ENCODE assay signal across 10 mouse cellular contexts in the genomic region with DNA sequence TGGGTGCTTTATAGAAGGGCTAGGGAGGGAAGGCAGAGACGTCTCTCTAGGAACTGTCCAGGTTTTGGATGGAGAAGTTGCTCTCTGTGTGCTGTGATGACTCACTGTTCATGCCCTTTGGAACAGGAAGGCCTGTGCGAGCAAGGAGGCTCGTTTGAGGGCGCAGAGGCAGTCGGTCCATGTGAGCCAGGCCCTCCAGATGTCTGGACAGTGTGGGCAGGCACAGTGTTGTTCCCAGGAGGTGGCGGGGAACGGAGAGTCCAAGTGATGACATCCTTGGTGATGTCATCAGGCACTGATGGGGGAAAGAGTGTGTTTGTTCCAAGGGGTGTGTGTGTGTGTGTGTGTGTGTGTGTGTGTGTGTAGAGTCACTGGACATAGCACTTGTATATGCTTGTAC.
A peak's percentile ranks its signal among the peaks of the same experiment; 100 is the strongest.
DNase-seq lines count a peak whose midpoint lies in the region; ATAC-seq lines count a peak whose summit lies in the region.
"Had no signal": no experiment of that assay in that cellular context is flagged by ENCODE, and none has a peak within 500 bp of the region (broad histone marks: within the 10 kb centered on the region; RNA-seq: fewer than 3 reads in every experiment).

No protein-coding gene starts in this region.

- peaks cover 5% of the 10 kb centered on the region for H3K4me1 ChIP-seq in midbrain, embryonic 16.5 days (ENCODE audit: control insufficient read depth, insufficient read depth, low read length)
- peaks cover 56% of the 10 kb centered on the region for H3K4me1 ChIP-seq in midbrain, embryonic 13.5 days (replicated peaks)
- peaks cover 56% of the 10 kb centered on the region for H3K4me1 ChIP-seq in intestine, embryonic 15.5 days (replicated peaks)
- peaks cover 34% of the 10 kb centered on the region for H3K4me1 ChIP-seq in stomach, embryonic 16.5 days (ENCODE audit: control insufficient read depth, insufficient read depth, low read length)

- DNase-seq in heart, adult 11 months, result peak; percentile 98
- DNase-seq in kidney, adult 9 months, result no peak
- no peak for DNase-seq in cerebellum, adult 11 months
- DNase-seq: spleen, adult 18-20 months had no signal

- no peaks in the 10 kb centered on the region for H3K9me3 ChIP-seq in midbrain, embryonic 16.5 days (replicated peaks; ENCODE audit: control insufficient read depth, low read length, poor library complexity, severe bottlenecking)
- H3K9me3 ChIP-seq in midbrain, embryonic 13.5 days, result no peaks in the 10 kb centered on the region
- no peaks in the 10 kb centered on the region for H3K9me3 ChIP-seq in intestine, embryonic 15.5 days
- H3K9me3 ChIP-seq in stomach, embryonic 16.5 days (replicated peaks; ENCODE audit: control insufficient read depth, low read length), result no peaks in the 10 kb centered on the region

- no peak overlapping the region for H3K4me2 ChIP-seq in midbrain, embryonic 16.5 days (ENCODE audit: low read length)
- H3K4me2 ChIP-seq in midbrain, embryonic 13.5 days (replicated peaks), result no peak overlapping the region
- no peak overlapping the region for H3K4me2 ChIP-seq in intestine, embryonic 15.5 days (replicated peaks)
- no peak overlapping the region for H3K4me2 ChIP-seq in stomach, embryonic 16.5 days (ENCODE audit: low read depth, low read length)

- H3K9ac ChIP-seq in midbrain, embryonic 16.5 days (ENCODE audit: low read depth, low read length), result no peak overlapping the region
- no peak overlapping the region for H3K9ac ChIP-seq in midbrain, embryonic 13.5 days (replicated peaks)
- no peak overlapping the region for H3K9ac ChIP-seq in intestine, embryonic 15.5 days
- H3K9ac ChIP-seq in stomach, embryonic 16.5 days (ENCODE audit: low read length), result no peak overlapping the region

- H3K27me3 ChIP-seq in midbrain, embryonic 16.5 days (ENCODE audit: control insufficient read depth, insufficient read depth, low read depth, low read length), result no peaks in the 10 kb centered on the region
- no peaks in the 10 kb centered on the region for H3K27me3 ChIP-seq in midbrain, embryonic 13.5 days
- H3K27me3 ChIP-seq in intestine, embryonic 15.5 days (replicated peaks), result no peaks in the 10 kb centered on the region
- H3K27me3 ChIP-seq in stomach, embryonic 16.5 days (ENCODE audit: control insufficient read depth, insufficient read depth, low read length), result no peaks in the 10 kb centered on the region

- no peaks in the 10 kb centered on the region for H3K36me3 ChIP-seq in midbrain, embryonic 16.5 days (ENCODE audit: control insufficient read depth, insufficient read depth, low read length)
- H3K36me3 ChIP-seq in midbrain, embryonic 13.5 days, result peaks cover 7% of the 10 kb centered on the region; the same call in 1 of the 2 replicates
- no peaks in the 10 kb centered on the region for H3K36me3 ChIP-seq in intestine, embryonic 15.5 days
- H3K36me3 ChIP-seq in stomach, embryonic 16.5 days (ENCODE audit: control insufficient read depth, insufficient read depth, low read length), result no peaks in the 10 kb centered on the region

- H3K27ac ChIP-seq in midbrain, embryonic 16.5 days (ENCODE audit: low read length), result no peak overlapping the region
- no peak overlapping the region for H3K27ac ChIP-seq in midbrain, embryonic 13.5 days
- H3K27ac ChIP-seq in intestine, embryonic 15.5 days, result no peak overlapping the region
- H3K27ac ChIP-seq in stomach, embryonic 16.5 days (ENCODE audit: low read length), result no peak overlapping the region
- H3K27ac ChIP-seq: macrophage had no signal

- H3K4me3 ChIP-seq in midbrain, embryonic 16.5 days (ENCODE audit: low read depth, low read length), result no peak overlapping the region
- H3K4me3 ChIP-seq in midbrain, embryonic 13.5 days (replicated peaks), result no peak overlapping the region
- H3K4me3 ChIP-seq in intestine, embryonic 15.5 days (replicated peaks), result no peak overlapping the region
- no peak overlapping the region for H3K4me3 ChIP-seq in stomach, embryonic 16.5 days (replicated peaks; ENCODE audit: low read length)

- 86% methylated on average over 7 of the region's 7 CpGs for WGBS in midbrain, embryonic 16.5 days
- WGBS in midbrain, embryonic 13.5 days, result 82% methylated on average over 7 of the region's 7 CpGs
- 39% methylated on average over 7 of the region's 7 CpGs for WGBS in intestine, embryonic 15.5 days
- WGBS in stomach, embryonic 16.5 days, result 53% methylated on average over 7 of the region's 7 CpGs

- ATAC-seq in midbrain, embryonic 16.5 days, result peak; percentile 37; the same call in 1 of the 2 replicates
- no peak for ATAC-seq in midbrain, embryonic 13.5 days
- peak; percentile 85 for ATAC-seq in intestine, embryonic 15.5 days
- 0 out of 2 replicates have a peak, but pooled peaks have one; percentile 56 for ATAC-seq in stomach, embryonic 16.5 days (ENCODE audit: insufficient read depth, low FRiP score)
- ATAC-seq in activated CD4-positive, CD25-positive, alpha-beta regulatory T cell, adult 4 months, result no peak

Comparison
In these comparisons a context has a peak if more than half of its experiments do, and no peak if none do; other contexts are left out.
1. ATAC-seq: peak in midbrain, embryonic 16.5 days (single experiment), intestine, embryonic 15.5 days (single experiment) and stomach, embryonic 16.5 days (single experiment); none in midbrain, embryonic 13.5 days (single experiment) and activated CD4-positive, CD25-positive, alpha-beta regulatory T cell, adult 4 months (single experiment).